Mouse (Mus musculus) ovary, adult 18-20 months (tissue): ENCODE results near the gene Col18a1.
"Not testable (repeated sequence)": the region's sequence is repeated elsewhere in the genome, so short reads cannot be mapped to it uniquely, and the experiment has no call there.

Experiments used
- DNase-seq: peaks from one replicate; pipeline ENCODE4 v3.0.0; 2022; ENCODE audit warnings: low spot score, mixed read lengths

The Col18a1 gene

DNA sequence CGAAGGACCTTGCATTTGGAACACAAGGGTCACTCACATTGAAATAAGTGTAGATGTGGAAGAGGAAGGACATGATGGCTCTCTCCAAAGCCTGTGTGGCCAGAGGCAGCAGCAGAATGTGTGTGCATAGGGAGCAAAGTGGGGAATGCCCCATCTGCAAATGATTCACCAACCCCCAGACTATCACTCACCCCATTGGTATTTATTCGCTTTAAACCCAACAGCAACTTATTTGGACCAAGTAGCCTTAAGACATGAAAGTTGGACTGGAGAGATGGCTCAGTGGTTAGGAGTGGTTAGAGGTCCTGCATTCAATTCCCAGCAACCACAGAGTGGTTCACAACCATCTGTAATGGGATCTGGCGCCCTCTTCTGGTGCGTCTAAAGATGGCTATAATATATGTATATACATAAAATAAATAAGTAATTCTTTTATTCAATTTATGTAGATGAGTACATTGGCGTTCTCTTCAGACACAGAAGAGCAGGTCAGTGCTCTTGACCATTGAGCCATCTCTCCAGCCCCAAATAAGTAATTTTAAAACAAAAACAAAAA is 31.0 kb downstream of the Col18a1 start:
- DNase-seq = no peak

DNA sequence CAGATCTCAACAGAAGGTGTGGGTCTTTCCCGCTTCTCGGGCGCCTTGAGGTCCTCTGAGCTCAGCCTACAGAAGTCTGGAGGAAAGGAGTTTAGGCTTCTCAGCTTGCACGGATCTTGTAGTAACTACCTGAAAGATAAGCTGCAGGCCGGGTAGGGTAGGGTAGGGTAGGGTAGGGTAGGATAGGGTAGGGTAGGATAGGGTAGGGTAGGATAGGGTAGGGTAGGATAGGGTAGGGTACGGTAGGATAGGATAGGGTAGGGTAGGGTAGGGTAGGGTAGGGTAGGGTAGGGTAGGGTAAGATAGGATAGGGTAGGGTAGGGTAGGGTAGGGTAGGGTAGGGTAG is 31.6 kb downstream of the Col18a1 start:
- not testable (repeated sequence) for DNase-seq

DNA sequence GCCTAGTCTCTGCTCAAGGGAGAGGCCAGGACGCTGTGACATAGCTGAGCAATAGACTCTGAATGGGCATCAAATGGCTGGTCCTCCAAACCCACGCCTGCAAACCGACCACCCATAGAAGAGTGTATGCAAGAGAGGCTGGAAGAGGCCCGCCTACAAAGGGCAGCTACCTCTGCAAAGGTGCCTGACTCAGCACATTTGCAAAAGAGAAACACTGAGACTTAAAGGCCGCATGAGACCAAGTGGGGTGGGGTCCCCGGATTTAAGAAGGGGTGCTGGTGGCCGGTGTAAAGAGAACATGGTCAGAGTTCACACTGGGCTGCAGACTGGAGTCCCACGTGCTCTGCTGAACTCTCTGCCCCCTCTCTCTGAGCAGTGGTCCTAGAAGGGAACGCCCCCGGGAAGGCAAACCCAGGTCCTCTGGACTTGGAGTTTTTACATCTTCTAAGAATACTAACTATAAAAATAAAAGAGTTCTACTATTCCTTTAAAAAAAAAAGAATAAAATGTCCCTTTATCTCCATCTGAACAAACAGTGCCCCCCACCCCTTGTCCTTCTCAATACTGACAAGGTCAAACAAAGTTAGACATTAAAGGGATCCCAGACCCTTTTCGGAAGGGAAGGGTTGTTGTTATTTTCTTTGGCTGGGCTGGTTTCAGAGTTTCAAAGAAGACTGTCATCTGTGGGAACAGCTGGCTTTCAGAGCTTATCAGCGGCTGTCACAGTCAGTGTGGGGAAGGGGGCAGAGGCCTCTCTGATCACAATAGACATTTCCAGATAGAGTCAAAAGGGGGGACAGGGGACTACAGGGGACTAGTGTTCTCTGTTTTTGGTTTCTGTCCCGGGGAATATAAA is 32.2 kb downstream of the Col18a1 start:
- no peak for DNase-seq

DNA sequence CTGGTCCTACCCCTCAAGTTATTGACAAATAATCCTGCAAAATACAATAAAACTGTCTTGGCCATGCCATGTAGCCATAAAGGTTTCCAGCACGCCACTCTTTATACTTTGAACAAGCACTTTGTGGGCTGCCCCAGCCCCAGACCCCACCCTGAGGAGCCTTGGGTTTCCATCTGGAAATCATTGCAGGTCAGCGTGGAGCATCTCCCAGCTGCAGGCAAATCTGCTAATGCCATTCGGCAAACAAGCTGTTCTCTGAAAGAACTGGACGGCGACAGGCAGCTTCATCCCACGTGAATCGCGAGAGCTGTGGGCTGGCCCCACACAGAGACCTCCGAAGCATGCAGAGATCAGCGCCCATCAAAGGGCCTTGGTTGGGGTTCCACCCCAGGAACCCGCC is 34.2 kb downstream of the Col18a1 start:
- no peak for DNase-seq

DNA sequence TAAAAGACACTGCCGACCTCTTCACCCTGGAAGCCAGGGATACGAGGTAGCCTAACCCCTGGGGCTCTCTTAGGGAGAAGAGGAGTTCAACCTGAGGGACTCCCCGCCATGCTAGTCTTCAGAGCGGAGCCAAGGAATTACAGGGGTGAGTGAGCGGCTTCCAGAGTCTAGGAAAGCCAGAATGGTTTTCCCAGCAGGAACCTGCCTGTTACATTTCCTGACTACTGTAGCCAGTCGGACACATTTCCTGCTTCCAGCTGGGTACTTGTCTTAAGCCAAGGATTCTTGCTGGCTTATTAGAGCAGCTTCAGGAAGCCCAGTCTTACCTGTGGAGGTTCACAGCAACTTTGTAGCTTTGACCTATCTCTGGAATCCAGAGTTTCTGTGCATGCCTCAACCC is 34.8 kb downstream of the Col18a1 start:
- no peak for DNase-seq

DNA sequence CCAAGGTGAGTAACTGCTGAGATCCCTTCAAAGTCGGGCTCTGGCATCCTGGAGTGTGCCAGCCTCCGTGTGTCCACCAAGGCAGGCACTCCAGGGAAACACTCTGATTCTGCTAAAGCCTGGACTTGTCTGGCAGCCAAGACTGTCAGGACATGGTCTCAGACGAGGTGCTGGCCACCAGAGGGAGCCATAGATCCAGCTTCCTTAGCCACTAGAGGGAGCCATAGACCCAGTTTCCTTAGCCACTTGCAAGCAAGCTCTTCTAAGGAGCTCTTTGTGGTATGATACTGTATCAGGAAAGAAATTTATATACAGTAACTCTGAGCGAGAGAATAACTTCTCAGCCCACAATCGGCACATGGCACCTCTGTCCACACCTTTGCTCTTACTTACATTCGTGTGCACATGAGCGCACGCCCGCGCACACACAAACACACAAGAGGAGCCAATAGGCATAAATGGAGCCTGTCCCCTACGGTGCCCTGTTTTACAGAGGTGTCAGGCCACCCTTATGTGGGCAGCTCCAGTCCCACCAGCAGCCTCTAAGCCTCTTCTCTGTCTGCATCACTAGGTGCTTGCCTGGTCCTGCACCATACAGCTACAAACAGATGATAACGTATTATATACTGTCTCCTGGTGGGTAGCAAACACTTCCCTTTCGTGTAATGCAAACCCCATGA is 35.6 kb downstream of the Col18a1 start:
- DNase-seq = peak; percentile 78

DNA sequence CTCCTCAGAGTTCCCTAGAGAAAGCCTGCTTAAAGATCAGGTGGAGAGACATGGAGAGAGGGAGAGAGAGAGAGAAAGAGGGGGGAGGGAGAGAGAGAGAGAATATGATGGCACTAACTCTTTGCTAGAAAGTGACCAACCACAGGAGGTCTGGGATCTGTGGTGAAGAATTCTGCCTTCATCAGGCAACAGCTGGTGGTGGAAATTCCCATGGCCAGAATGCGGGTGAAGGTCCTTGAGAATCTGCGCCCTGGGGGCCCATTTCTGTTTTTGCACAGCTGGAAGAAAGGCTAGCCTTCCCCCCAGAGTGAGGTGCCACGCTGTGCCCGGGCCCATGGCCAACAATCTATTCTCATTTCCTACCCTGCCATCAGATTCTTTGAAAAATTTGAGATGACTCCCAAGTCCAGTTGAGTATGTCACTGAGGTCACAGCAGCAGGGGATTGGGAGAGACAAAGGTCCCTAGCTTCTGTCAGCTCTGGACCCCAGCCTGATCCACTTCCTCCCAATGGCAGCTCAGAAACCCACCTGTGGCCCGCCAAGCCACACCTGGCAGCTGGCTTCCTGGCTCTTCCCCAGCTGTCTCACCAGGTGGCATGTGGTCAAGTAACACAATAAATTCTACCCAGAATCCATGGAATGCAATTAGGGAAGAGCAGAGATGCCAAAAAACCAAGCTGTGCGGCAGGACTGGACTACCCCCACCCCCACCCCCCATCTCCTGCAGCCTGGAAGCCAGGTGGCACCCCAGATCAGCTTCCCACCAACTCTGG is 36.5 kb downstream of the Col18a1 start:
- DNase-seq = no peak

DNA sequence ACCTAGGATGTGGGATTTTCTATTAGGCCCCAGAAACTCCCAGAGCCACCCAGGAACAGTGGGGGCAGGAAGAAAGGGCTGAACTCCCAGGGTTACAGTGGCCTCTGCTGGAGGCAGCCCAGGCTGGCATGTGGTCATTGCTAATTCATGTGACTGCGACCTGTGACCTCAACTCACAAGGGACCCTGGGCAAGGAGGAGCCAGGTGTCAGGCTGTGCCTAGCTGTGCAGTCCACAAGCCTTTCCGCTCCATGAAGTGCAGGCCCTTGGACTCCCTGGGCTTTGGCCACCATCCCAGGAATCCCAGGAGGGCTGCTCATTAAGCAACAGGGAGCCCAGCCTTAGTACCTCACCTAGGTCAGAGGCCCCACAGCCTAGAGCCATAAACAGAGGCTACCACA is 38.4 kb downstream of the Col18a1 start:
- no peak for DNase-seq

DNA sequence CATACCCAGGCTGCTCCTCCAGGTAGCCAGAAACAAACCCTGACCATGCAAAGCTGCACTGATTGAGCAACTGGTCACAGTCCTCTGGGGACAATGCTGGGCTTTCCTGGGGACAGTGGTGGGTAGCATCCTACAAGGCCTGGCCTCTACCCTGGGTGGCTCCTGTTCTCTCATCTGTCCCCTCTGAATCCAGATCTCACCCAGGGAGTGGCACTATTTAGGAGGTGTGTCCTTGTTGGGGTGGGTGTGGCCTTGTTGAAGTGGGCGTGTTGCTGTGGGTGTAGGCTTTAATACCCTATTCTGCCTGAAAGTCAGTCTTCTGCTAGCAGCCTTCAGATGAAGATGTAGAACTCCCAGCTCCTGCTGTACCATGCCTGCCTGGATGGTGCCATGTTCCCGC is 39.8 kb downstream of the Col18a1 start:
- no peak for DNase-seq

DNA sequence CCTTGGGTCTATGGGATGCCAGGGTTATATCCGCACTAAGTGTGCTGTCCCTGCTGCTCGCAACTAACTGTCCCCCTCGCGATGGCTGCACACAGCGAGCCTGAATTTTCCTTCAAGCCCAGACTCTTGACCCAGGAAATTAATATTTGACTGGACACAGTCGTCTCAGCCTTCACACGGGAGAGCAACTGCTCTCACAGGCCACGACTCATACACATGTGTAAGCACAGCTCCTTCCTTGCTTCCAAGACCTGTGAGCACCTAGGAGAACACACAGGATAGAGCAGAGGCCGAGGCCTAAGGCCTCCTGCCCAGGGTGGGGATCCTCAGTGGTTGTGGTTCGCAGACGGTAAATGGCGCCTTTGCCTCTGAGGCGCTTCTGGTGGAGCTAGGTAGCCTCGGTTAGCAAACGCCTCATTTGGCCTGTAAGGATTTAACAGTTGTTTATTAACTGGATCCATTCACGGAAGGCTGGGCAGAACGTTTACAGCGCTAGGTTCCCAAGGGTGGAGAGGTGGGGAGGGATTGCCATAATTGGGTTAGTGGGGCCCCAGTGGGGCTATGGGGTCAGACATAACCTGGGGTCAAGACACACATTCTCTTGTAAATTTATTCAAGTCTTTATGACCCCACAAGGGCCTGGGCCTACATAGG is 41.1 kb downstream of the Col18a1 start:
- DNase-seq = no peak

DNA sequence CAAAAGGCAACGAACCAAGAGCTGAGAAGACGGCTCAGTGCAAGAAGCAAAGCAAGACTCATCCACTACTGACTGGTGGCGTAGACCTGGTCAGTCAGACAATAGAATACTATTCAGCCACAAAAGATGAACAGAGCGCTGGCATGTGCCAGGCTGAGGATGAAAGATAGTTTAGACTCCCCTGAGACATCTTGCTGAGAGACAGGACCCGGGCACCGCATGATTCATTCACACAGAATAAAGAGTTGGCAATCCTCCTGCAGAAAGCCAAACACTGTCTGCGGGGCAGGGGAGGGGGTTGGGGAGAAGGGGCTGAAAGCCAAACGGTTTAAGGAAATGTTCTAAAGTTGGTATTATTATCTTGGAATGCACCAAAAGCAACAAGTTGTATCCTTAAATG is 42.4 kb downstream of the Col18a1 start:
- no peak for DNase-seq

DNA sequence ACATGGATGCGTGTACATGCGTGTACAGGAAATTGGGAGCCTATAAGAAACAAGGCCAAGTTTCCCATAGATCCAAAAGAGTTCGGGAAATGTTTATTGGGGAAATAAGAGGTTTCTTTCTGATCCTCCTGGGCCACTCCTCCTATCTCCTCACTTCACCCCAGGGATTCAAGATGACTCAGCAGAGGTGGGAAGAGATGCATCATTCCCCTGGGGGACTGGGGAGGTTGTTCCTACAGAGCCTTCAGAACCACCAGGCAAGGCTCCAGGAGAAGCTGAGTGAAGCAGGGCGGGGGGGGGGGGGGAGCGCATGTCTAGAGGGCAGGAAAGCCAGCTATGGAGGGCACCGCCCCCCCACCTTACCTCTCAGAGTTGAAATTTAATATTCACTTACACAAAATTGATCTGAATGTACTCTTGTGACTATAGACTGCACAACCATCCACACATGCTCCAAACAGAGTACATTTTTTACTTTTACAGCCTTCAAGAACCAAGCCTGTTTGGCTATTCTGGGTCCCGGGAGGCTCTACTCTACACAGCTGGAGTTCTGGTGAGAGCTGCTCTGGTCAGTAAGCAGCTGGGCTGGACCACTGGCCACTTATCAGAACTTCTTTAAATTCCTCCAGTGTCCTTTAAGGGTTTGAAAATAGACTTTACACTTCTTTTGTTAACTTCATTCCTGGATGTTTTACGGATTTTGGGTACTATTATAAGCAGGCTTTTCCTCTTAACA is 44.9 kb downstream of the Col18a1 start:
- DNase-seq = no peak

DNA sequence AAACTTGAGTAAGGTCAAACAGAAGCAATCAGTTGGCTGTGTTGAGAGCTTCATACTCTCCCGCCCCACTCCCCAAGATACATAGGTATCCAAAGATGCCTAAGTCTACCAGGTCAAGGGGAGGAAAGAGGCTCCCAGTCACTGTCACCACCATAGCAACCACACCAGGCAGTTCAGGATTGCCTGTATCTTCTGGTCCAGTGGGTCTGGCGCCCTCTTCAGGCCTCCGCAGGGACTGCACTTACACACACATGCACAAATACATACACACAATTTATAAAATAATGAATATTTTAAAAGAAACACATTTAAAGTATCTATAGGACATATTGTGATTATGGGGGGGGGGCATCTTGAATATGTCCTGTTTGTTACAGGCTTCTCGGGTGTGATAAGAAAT is 45.8 kb downstream of the Col18a1 start:
- DNase-seq = no peak

DNA sequence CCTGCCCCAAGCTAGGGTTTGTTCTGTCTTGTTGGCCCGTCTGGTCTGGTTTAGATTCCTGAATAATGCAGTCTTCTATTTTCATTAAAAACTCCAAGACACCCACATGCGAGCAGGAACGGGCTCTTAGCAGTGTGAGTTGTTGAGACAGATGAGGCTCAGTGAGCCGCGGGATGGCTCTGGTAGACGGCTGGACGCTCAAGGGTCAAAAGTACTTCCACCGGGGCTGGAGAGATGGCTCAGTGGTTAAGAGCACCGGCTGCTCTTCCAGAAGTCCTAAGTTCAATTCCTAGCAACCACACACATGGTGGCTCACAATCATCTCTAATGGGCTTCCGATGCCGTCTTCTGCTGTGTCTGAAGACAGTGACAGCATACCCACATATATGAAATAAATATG is 46.9 kb downstream of the Col18a1 start:
- DNase-seq = no peak

DNA sequence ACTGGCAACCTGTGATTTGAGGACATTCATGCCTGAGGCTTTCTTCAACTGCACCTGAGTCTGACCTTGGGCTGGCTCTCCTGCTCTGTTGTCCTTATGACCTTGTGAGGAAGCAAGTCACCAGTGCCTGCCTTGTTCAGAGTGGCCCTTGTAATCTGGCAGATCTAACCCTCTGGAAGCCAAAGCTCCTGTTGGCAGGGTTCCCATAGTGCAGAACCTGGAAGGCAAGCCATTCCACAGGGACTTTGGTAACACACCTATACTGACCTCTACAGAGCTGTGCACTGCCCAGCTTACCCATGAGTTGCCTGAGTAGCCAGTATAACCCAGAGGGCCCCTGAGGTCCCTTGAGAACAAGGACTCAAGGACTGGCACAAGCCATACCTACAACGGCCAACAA is 48.0 kb downstream of the Col18a1 start:
- DNase-seq = no peak

DNA sequence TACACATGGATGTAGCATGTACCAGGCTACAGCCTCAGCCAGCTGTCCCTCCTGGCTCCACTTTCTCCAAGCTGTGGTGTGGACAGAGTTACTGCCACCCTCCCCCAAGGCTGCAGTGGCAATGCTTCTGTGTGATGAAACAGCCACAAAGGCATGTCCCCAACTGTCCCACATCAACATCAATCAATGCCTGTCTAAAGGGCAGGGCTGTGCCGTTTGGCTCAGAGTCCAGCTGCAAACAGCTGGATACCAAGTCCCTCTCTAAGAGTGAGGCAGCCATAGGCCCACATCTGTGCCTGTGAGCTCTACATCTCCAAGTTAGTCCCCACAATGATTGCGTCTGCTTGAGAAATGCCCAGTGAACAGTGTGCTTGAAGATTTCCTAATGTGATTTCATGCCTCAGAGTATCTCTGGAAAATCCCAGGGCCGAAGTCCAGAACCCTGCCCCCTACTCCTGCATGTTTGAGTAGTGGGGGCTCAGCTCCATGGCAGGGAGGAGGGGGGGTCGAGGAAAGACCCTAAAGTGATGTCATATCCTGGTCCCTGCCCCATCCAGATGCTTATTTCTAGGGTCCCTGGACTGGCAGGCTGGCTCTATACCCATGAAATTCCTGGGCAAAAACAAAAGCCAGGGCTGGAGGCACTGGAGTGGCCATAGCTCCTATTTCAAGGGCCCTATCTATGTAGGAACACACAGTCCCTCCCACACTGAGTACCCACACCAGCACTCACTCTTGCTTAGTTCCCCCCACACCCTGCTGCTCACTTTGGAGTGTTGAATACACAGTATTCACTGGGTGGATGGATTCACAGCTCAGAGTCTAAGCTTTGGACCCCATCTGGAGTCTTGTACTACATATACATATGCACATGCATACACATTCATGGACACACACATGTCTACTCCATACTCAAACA is 49.6 kb downstream of the Col18a1 start:
- DNase-seq = no peak

DNA sequence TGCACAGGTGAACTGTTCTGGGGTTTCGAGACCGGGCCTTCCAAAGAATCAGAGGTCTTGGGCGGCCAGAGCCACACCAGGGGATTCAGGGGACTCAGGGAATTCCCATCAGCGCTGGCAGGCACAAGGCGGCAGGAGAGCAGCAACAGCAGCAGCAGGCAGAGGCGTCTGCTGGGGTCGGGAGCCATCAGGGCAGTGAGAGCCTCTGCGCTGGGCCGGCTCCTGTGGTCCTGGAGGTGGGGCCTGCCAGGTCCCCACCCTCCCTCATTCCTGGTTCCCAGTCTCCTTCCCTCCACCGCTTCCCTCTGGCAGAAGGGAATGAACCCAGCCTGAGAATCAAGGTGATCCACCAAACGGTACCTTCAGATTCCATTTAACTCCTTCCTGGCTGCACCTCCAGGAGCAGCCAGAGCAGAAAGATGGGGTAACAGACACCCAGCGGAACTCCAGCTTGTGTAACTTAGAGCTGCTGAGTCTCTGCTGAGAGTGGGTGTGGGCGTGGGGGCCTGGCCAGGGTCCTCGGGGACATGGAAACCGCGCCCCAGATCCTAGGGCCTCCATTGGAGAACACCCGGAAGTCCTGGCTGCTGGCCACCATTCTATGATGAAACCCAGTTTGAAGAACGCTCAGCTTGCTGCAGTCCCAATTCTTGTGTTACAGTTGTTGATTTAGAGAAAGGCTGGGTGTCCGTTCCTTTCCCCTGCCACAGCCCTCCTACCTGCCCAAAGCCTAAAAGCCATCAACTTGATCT is 52.7 kb downstream of the Col18a1 start:
- DNase-seq = peak; percentile 27

DNA sequence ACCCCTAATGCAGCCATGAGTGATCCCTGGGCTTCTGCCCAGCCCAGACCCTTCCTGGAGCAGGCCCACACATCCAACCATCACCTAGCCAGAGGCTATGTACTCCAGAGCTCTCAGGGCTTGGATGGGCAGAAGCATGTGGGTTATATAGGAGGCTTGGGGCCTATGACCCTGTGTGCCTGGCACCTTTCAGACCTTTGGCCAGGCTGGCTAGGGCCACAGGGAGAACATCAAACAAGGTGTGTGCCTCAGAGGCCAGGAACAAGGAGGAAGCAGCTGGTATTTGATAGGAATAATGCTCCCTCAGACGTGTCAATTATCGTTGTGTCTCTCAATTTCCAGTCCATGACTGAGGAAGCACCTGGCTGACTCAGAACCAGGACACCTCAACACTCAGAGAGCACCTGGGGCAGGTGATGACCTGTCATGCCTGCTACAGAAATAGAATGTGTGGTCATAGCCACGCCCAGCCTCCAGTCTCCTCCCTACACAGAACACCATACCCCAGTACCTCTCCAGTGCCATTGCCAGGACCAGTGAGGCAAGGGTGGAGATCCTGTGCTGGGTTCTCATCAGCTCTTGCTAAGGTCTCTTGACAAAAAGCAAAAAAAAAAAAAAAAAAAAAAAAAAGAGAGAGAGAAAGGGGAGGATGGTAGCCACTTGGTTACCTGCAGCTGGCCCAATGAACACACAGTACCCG is 54.6 kb downstream of the Col18a1 start:
- no peak for DNase-seq

DNA sequence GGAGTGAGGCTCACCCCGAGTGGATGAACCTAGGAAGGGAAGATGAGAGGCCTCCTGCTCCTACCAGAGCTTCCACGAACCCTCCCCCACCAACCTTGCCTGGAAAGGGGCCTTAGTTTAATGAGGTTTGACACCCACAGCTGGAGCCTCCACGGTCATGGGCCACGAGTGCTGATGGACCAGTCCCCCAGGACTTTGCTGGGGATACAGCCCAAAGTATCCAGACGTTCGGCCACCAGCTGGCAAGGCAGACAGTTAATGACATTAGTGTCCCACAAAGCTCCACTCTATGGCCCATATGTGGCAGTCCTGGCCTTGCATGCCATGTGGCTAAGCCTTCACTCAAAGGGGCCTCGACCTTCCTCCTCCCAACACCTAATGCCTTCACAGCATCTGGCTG is 55.5 kb downstream of the Col18a1 start:
- no peak for DNase-seq
